Mouse (Mus musculus) left cerebral cortex, adult 8-10 months (tissue): ENCODE results near the gene Olfr1123. TPM values are rescaled to one million over a fixed set of nuclear protein-coding genes. Genes with fewer than 3 reads are reported as not detected.
"Not testable (repeated sequence)": the region's sequence is repeated elsewhere in the genome, so short reads cannot be mapped to it uniquely, and the experiment has no call there.

Source experiments
- DNase-seq, 2 experiments: peaks; one replicate each; pipeline ENCODE4 v3.0.0; 2022; ENCODE audit warnings: low spot score in 2 of 2
- total RNA-seq, 4 experiments: library from RNA; stranded (reverse); gene quantifications; 2 replicates each; pipeline ENCODE4 v1.2.4; 2022

Gene Olfr1123
- not detected for total RNA-seq

DNA sequence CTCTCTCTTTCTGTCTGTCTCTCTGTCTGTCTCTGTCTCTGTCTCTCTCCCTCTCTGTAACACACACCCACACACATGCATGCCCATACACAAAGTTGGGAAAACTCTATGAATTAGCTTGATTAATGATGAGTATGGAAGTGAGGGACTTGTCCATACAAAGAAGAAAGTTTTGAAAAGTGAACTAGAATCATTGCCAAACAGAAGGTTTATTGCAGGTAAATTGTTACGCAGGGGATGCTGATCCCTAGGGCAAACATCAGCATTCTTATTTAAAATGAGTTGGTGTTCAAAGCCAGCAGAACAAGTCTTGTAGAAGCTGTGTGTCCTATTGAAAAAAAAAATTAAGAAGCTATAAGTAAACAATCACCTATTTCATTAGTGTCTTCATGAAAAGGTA is at the start of gene Olfr1123:
Olfr1123 (plus strand) TSS at position 301 of the 400 bp plus-strand sequence.
- no peak for DNase-seq

DNA sequence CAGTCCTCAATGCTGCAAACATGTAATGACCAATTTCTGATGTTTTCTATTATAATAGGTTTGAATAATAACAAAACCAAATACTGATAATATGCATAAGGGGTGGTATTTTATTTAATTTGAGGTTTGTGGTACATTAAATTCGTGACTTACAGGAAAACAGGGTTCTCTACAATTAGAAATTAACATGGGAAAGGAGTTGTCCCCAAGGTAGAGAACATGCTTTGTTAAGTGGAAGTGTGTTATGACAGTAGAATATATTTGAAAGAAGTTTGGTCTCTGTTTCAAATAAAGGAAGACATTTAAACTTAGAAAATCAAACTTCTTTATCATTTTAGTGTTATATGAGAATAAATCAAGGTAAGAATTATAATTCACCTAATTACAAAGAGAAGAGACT is 46.8 kb upstream of the Olfr1123 start, which contains the start of gene Olfr1121:
Olfr1121 (plus strand) TSS at position 301 of the 400 bp plus-strand sequence.
- no peak for DNase-seq

DNA sequence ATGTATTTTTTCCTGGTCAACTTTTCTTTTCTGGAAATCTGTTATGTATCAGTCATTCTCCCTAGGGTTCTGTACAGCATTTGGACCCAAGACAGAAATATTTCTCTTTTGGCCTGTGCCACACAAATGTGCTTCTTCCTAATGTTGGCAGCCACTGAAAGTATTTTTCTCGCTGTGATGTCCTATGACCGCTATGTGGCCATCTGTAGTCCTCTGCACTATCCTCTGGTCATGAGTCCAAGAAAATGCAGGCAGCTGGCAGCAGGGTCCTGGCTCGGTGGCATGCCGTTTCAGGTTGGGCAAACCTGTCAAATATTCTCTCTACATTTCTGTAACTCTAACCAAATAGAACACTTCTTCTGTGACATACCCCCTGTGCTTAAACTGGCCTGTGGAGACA is 44.7 kb upstream of the Olfr1123 start:
- no peak for DNase-seq

DNA sequence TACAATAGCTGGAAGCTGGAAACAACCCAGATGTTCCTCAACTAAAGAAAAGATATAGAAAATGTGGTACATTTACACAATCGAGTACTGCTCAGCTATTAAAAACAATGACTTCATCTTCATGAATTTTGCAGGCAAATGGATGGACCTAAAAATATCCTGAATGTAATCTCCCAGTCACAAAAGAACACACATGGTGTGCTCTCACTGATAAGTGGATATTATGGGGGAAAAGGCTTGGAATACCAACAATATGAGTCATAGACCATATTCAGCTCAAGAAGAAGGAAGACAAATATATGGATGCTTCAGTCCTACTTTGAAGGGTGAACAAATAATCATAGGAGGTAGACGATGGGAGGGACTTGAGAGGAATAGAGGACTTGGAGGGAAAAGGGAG is 32.5 kb upstream of the Olfr1123 start:
- DNase-seq: no peak

DNA sequence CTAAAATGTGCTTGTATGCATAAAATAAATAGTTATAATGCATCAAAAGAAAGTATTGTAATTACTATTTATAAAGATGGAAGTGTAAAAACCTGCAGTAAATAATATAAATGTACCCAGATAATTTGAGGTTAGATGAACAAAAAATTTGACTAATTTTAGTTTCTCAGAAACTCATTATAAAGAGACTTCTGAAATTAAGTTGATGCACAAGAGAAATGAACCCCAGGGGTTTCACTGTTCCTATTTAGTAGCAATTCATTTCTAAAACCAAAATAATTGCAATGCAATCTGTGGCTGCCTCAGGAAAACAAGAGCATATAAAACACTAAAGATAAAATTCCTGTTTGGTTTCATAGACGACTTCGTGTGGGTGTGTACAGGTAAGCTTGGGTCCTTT is 30.9 kb upstream of the Olfr1123 start, which contains the start of gene Olfr1122:
Olfr1122 (plus strand) TSS at position 301 of the 400 bp plus-strand sequence.
- no peak for DNase-seq

DNA sequence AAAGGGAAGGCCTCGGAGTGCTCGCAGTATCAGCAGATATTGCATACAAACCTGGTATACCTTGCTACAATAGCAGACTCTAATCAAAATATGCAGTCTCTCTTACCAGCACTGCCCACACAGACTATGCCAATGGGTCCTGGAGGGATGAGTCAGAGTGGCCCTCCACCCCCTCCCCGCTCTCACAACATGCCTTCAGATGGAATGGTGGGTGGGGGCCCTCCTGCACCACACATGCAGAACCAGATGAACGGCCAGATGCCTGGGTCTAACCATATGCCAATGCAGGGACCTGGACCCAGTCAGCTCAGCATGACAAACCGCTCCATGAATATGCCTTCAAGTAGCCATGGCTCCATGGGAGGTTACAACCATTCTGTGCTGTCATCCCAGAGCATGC is 22.8 kb upstream of the Olfr1123 start:
- not testable (repeated sequence) for DNase-seq

DNA sequence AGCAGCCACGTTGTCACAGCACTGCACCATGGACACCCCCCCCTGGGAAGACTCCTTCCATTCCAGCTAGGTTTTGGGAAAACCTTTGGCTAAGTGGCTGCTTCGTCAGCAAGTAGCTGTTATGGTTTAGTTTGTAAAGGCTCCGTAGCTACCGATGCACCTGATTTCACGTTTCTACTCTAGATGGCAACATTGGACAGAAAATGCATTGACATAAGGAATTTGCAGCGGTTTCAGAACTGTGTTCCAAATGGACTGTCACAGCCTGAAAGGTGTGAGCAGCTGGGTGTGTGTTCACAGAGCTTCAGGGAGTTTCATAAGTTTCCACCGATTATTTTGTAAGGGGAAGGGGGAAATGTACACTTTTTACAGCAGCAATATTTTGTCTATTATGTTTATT is 21.7 kb upstream of the Olfr1123 start:
- DNase-seq: not testable (repeated sequence)

DNA sequence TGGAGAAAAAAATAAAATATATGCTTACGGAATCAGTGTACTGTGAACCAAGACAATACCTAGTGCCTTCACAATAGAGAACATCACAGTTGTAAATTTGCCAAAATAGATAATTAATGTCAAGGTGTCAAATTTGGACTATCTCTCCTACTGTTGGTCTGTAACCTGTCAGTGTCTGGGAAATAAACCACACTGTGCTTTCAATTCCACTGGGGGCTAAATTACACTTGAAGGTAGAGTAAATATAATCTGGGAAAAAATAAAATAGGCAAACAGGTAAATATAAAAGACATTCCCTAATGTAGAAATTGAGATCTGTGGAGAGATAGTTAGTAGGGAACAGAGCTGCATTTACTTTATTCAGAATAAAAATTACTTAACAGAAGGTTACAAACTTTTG is 13.5 kb downstream of the Olfr1123 start, which contains the start of gene Olfr1124:
Olfr1124 (plus strand) TSS at position 301 of the 400 bp plus-strand sequence.
- no peak for DNase-seq

DNA sequence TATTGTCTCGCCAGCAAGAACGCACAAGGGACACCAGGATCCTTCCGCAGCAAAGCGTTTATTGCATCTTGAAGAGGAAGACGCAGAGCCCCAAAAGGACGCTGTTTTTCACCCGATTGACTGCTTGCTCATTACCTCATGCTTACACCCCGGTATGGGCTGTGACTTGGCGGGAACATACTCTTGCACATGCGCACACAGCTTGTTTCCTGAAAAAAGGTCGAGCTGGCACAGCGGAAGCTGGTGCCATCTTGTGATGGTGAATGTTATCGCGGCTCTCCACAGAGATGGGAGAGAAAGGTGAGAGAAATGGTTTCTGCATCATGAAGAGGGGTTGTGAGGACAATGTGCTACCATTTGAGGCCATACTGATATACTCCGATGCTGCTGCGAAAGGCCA is 21.3 kb downstream of the Olfr1123 start:
- DNase-seq: no peak

DNA sequence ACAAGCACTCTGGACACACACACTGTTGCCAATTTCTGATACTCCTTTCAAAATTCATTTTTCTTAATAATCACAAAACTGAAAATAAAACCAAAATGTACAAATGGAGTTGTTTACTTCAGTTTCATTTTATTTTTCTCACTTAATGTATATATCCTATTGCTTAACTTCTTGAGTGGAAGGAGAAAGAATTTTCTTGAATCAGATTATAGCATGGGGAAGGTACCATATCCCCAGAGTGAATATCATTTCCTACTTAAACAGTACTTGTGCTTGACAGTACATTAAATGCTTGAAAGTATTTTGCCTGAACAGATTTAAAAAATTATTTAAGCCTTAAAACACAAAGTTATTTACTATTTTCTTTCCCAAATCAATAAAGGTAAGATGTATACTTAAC is 37.2 kb downstream of the Olfr1123 start, which contains the start of gene Olfr1126:
Olfr1126 (plus strand) TSS at position 301 of the 400 bp plus-strand sequence.
- no peak for DNase-seq

DNA sequence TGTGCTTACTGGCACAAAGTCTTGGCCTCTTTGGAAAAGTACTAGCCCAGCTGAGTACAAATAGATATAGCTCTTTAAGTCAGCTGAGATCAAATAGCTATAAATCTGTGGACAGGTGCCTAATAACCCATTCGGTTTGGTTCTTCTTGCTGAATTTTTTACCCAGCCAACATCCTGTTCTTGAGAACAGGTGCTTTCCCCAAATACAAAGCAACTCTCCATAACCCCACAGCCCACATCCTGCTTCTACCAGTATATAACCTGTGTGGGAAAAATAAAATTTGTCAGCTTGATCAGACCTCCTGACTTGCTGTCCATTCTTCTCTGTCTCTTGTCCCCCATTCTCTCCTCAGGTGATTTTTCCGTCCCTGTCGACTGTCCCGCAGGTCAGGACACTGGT is 45.3 kb downstream of the Olfr1123 start:
- DNase-seq: no peak

Other genes starting within 250 kb of the Olfr1123 start
- gene Olfr1112, start 228.8 kb upstream of the Olfr1123 start, total RNA-seq: not detected
- gene Olfr1113, start 207.7 kb upstream of the Olfr1123 start, total RNA-seq: not detected
- not detected for gene Olfr1115, start 168.6 kb upstream of the Olfr1123 start, total RNA-seq
- not detected for gene Olfr1116, start 149.1 kb upstream of the Olfr1123 start, total RNA-seq
- gene Olfr1118, start 109.1 kb upstream of the Olfr1123 start, total RNA-seq: not detected
- gene Olfr1120, start 61.8 kb upstream of the Olfr1123 start, total RNA-seq: not detected
- gene Olfr1121, start 46.7 kb upstream of the Olfr1123 start, total RNA-seq: not detected
- gene Olfr1122, start 30.8 kb upstream of the Olfr1123 start, total RNA-seq: under 1 TPM in 1 of 4 experiments, not detected in 3; 0.09 TPM
- gene Olfr1124, start 13.6 kb downstream of the Olfr1123 start, total RNA-seq: not detected
- gene Olfr1126, start 37.3 kb downstream of the Olfr1123 start, total RNA-seq: not detected
- not detected for gene Pramel7, start 80.5 kb downstream of the Olfr1123 start, total RNA-seq
- gene Pramel6, start 89.9 kb downstream of the Olfr1123 start, total RNA-seq: not detected
- gene Olfr153, start 115.2 kb downstream of the Olfr1123 start, total RNA-seq: not detected
- not detected for gene Olfr1128, start 128.9 kb downstream of the Olfr1123 start, total RNA-seq
- not detected for gene Olfr1129, start 157.3 kb downstream of the Olfr1123 start, total RNA-seq
- gene Olfr1130, start 189.6 kb downstream of the Olfr1123 start, total RNA-seq: not detected
- gene Olfr1131, start 210.5 kb downstream of the Olfr1123 start, total RNA-seq: not detected
- not detected for gene Olfr1132, start 220.9 kb downstream of the Olfr1123 start, total RNA-seq
- gene Olfr1133, start 230.7 kb downstream of the Olfr1123 start, total RNA-seq: not detected
- gene Olfr1134, start 241.8 kb downstream of the Olfr1123 start, total RNA-seq: not detected